Mouse (Mus musculus) erythroid progenitor cell, adult 5-6 weeks (primary cell): ENCODE measurements around the gene Mapk11. TPM values are rescaled to one million over a fixed set of nuclear protein-coding genes. Genes with fewer than 3 reads are reported as not detected.

Source experiments
- ATAC-seq: replicated peaks from 2 replicates; pipeline ENCODE4 v1.8.0; 2016; ENCODE audit warnings: moderate number of reproducible peaks, mild to moderate bottlenecking, moderate TSS enrichment, inconsistent platforms; ENCODE audit not compliant: poor library complexity, low FRiP score, severe bottlenecking
- total RNA-seq, 2 experiments: library from RNA; stranded (forward) in 1 of 2; stranded (reverse) in 1 of 2; fragments of 150-400 nt in 1 of 2; fragments of 186-747, 209-891 nt in 1 of 2; gene quantifications; 2 replicates each; pipeline versions ENCODE4 v1.2.3 to v1.2.4; 2015 to 2017; ENCODE audit warnings: low replicate concordance in 2 of 2

The Mapk11 gene
- total RNA-seq, 2 experiments from 2014 or later, result 2.1 TPM; not detected in 1

DNA sequence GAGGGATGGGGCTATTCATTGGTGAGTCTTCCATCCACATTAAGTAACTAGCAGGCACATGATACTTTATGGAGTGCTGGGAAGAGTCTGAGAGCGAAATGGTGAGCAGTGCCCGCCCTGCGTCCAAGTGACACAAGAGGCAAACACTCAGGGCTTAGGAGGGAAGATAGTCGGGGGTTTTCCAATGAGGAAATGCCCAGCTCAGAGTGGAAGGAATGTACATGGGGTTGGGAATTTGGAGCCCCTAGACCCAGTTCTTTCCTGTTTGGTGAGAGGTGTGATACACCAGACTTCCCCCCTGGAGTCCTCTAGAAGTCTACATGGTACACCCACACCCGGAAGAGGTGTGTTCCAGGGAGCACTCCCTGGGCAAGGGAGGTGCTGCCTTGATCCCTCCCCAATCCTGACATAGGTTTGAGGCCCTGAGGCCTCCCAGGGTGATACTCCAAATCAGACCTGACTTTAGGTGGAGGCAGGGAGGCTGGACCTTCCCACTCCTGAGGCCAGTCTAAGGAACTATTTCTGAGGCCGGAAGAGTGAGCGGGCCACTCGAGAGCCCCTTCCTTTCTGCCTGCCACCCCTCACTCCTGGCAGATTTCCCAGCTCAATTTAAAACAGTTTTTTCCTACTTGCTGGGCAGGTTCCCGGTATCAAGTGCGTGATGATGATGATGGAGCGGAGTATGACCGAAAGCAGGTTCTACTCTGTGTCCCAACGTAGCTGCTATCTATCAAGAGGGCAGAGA lies 26.2 kb upstream of the Mapk11 start:
- ATAC-seq, result no peak

DNA sequence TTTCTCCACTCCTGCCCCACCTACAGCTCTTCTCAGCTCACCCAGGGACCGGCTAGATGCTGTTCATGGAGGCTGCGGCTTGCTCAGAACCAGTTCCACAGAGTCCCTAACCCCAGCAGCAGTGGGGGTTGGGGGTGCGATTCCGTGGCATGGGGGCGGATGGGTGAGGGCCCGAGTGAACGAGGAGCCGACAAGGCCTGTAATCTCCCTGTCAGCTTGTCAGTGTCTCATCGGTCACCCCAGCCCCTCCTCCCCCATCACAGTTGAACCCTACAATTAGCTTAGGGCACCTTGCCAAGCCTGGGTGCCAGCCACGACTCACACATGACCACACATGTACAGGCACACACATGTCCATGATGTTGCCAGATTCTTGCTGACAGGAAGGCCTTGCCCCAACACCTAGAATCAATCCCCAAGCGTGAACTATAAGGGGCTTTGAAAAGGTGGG lies 25.5 kb upstream of the Mapk11 start:
- no peak for ATAC-seq

DNA sequence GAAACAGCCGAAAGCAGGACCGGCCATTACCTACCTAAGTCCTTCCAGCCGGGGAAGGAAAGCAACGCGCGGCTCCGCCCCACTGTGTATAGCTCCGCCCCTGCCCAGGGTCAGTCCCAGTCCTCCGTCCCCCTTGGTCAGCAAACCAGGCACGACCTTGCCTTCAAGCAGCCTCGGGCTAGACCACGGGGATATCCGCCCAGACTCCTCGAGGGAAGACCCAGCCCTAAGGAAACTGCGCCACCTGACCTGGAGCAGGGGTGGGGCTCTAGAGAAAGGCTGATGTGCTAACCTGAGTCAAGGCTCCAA lies 24.4 kb upstream of the Mapk11 start:
- ATAC-seq, result no peak

DNA sequence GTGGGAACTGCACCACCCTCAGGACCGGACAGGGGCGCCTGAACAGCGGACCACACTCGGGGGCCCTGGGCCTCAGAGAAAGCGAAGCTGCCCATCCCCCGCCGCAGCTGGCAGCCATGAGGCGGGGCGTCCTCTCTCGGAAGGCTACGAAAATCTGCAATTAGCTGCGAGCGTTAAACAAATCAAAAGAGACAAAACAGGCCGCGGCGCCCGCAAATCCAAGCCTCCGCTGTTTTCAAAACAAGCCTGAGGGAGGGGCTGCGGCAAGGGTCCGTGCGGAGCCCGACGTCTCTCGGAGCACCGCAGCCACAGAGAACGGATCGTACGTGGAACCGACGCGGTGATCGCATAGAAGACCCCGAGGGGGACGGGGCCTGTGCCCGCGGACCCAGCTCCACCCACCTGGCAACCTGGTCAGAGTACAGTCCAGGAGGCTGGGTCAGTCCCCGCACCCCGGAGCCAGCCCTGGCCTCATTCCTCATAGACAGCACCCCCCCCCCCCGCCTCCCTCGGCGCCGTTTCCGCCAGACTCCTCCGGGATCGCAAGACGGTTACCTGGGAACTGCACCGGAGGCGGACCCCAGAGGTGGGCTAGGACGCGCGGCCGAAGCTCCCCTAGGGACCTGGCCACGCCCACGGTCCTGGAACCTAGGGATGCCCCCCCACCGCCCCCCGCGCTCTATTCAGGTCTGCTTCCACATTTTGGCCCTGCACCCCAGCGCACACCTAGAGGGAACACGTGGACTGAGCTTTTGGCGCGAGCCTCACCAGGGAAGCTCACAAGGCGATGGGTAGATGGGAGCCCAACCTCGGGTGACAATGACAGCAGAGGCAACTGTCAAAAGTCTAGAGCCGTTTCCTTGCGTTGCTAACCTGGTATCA lies 23.8 kb upstream of the Mapk11 start:
- ATAC-seq, result no peak

DNA sequence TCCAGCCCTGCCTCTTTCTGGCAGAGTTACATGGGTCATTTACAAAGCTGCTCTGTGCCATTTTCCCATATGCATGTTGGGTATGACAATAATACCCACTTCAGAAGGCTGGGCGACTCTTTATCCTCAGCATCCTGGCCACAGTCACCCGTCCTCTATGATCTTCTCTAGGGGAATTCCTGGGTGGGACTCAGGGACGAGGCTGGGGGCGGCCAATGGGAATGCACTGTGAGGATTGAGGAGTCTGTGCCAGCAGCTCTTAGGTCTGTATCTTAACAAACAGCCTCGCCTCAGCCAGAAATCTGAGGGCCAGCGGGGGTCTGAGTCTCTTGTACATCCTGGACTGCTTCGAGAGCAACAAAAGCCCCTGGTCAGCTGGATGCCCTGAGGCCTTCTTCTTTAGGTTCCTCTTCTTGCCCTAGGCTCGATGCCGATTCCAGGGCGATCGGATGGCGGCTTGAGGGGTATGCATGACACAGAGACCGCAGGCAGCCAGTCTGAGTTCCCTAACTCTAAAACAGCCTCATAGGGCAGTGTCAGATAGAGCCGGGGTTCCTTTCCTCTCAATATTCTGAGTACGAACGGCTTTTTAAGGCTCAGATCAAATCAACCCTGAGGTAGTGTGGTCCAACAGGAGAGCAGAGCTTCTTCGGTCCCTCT lies 23.0 kb upstream of the Mapk11 start:
- ATAC-seq, result no peak

DNA sequence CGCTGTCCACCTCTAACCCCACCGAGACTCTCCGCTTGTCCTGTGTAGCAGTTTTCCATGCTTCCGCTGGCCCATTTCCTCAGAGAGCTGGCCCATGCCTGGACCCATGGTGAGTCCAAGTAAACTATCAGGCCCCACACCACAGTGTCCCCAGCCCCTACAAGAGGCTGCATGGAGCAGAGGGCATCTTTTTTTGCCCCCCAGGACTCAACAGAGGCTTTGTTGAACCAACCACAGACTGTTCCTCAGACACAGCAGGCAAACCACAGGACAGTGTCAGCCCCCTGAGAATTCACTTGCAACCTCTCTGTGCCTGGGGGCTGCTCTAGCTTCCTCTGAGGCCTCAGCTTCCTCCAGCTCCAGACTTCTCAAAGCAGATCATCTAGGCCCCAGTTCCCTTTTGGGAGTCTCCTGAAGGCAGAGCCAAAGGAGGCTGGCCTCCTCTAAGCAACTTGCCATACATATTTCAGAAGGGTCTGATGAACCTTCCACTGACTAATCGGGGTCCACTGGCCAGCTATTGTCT lies 22.2 kb upstream of the Mapk11 start:
- no peak for ATAC-seq

DNA sequence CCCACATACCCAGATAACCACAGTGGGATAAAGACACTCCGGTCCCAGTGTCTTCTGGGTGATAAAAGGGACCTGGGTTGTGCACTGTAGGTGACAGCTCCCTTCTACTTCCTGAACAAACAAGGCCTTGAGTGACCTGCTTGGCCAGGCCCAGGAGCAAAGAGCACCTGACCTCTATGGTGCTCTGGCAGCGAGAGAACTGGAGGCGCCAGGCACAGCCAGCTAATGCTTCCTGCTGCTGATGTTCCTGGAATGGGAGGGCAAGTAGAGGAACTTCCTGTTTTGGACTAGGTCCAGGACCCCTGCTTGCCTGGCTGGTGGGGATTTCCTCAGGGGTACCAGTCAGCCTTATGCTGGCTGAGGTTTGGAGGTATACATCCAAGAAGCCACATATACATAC lies 20.7 kb upstream of the Mapk11 start:
- ATAC-seq, result no peak

DNA sequence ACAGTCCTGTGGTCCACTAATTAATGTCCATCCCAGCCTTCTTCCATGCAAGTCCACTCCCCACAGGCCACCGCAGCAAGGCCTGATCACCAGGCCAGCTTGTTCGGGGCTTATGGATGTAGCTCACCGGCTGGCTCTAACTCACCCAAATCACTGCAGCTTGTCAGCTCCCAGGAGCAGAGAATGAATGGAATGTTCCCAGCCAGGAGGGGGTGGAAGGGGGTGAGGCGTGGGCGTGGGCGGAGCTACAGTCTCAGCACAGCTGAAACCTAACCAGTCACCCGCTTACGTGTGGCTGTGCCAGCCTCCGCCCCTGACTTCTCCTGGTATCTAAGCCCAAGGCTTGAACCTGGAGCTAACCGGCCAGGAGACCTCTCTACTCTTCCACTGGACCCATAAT lies 20.0 kb upstream of the Mapk11 start:
- ATAC-seq, result no peak

DNA sequence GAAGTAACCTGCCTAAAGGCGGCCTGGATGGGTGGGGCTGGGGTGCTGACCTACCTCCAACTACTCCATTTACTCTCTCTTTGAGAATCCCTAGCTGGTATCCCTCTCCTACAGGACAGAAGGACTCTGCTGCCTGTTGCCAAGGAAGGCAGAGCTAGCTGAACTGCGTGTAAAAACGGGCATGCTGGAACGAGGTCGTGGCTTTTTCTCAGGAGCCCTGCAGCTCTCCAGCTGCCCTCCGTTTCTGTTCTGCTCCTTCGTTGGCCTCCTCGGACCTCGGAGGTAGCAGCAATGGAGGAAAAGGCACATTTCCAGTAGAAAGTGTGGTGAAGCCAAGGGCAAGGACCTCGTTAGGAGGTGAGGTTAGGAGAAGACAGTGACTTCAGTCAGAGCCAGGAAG lies 19.5 kb upstream of the Mapk11 start:
- ATAC-seq, result no peak

DNA sequence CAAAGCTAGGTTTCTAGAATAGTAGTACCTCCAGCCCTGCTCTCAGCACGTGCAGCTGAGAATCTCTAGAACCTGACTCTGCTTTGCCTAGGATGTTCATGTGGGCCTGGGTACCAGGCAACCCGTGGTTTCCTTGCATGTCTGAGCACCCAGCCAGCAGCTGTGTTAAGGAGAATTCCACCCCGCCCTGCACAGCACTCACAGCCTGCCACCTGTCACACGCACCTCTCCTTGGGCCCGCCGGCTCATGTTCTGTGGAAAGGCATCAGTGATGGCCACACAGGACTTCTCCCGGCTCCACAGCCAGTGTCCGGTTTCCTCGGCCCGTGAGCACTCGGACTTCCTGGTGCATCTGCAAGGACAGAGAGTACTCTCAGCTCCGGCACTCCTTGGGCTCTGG lies 16.1 kb upstream of the Mapk11 start:
- no peak for ATAC-seq

DNA sequence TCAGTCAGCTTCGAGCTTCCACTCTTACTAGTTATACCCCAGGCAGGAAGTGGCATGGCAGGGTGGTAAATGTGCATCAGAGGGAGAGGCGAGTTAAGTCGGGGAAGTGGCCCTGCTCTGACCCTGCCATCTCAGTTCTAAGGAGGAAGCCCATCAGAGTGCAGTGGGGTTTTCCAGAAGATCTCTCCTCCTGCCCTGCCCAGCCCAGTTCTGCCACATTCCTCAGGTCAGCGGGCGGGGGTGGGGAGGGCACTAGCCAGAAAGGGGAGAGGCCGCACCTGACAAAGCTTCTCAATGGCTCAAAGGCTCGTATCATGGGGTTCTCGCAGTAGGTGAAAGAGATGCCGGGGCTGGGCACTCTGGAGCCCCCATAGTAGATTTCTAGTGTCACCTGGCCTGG lies 12.0 kb upstream of the Mapk11 start:
- no peak for ATAC-seq

DNA sequence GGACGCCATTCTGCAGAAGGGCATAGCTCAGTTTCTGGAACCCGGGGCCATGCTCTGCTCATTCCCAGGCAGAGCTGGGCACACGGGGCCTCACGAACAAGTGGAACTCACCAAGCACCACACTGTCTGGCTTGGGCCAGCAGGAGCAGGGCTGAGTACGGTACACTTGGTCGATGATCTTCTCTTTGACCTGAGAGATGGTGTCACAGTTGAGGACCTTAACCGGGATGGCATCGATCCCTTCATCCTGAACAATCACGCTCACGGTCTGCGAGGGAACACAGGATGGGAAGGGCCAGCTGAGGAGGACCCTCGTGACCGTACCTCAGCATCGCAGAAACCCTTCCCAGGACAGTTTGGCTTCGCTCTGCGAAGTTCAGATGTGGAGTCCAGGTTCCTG lies 9.1 kb upstream of the Mapk11 start:
- ATAC-seq, result no peak

DNA sequence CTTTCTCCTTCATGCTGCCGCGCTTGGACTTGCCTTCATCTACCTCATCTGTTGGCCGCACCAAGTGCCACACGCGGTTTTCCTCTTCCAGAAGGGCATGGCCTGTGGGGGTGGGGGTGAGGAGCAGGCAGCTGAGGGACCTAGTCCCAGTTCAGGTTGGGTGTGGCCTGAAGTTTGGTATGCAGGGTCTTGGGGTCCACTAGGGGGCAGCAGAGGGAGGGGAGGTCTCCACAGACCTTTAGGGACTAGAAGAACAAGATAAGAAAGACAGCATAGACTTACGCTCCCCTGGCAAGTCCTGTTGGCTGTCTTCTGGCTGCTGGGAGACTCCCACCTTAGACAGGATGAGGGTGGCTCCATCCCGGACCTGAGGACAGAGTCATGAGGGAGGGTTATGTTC lies 8.5 kb upstream of the Mapk11 start:
- ATAC-seq, result peak; percentile 63

DNA sequence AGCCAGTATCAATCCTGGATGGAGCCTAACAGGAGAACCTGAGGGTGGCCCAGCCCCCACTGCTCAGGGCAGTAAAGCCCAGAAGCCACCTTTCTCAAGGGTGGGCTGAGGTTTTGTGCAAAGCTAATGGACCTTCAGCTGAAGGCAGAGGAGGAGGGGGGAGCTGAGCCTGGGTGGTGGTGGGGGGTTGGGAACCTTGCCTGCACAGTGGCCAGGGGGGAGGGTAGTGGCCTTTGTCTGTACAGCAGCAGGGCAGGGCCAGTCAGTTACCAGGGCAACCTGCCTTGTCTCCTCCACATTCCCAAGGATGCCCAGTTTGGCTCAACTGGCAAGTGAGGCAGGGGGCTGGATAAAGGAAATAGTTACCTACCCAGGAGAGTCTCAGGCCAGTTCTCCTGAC lies 2.9 kb upstream of the Mapk11 start:
- ATAC-seq, result no peak

DNA sequence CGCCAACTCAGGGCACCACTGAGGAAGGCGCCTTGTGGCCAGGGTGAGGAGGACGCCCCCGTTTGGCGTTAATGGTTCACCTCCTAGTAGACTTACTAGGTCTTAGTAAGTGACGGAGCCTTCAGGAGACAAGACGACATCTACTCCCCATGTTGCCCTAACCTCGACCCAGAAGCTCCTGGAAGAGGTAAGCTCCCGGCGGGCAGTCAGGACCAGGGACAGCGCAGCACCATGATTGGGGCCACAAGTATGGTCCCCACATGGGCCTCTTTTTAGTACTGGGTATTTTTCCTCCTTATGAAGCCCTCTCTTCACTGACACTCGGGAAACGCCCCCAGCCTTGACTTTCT lies 588 bp upstream of the Mapk11 start:
- ATAC-seq, result no peak

DNA sequence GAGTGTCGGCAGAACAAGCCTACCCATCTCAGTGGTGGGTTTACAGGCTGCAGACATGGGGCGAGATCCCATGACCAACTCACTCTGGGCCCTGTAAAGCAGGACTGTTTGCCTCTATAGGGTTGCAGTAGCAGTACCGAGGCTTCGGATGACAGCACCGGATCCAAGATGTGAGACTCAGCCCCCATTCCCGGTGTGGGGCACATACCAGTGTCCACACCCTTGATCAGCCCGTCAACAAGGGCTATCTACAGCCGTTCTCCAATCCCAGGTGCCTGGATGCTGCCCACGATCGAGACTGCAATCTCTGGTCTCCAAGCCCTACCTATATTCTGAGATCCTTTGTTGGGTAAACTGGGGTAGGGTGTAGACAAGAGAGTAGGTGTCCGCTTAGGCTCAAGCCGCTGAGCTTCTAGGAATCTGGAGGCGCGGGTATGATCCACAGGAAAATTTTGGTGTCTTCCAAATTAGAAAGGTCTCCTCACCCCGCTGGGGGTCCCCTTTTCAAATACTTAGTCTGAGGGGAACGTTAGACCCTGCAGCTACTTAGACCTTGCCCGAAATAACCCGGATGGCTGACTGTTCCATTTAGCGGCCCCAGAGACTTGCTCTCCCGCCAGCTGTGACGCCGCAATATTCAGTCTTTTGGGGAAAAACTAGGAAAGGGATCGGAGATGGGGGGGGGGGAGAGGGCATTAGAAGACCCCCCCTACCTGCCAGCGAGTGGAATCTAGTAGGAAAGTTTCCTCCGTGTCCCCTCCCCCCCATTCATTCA lies 745 bp downstream of the Mapk11 start:
- no peak for ATAC-seq

DNA sequence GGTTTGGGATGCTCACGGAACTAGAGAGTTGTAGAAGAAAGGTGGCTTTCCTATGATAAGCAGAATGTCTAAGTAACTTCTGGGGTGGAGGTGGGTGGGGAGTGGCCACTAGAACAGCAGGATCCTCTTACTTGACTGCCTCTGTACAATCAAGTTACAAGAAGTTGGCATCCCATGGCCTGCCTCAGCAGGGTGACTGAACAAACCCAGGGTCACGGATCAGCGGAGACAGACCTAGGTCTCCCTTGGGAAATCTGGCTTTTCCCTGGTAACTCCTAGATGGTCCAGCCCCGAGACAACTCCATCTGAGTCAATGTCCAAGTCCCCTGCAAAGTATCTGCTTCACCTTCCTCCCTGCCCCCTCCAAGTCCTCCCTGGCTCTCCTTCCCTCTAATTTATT lies 1.5 kb downstream of the Mapk11 start:
- ATAC-seq, result no peak

DNA sequence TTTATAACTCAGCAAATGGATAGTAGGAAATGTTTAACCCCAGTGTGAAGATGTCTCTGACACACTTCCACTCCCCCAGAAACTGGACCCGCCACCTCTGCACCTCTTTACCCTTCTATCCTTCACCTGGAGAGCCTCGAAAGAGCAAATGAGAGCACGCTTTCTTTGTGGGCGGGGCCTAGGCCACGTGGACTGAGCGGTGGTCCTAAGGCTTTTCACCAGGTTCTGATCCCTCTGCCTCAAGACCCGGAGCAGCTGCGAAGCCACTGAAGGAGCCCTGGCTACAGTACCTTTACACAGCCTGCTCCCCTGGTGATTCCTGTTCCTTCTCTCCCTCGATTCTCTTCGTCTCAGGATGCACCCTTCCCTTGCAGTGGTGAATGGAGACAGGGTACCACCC lies 2.0 kb downstream of the Mapk11 start:
- ATAC-seq, result no peak

DNA sequence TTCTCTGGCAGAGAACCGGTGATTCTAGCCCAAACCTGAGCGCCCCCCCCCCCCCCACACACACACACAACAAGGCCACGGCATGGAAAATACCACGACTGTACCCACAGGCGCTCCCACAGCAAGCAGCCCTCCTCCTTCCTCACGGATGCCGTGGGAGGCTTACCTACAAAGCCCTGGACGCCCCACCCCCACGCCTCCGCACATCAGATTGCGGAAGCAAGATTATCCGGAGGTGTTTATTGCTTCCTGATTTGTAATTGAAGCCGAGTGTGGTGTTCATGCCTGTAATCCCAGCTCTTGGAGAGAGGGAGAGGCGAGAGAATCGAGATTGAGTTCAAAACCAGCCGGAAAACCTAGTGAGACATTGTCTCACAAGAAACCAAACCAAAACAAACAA lies 2.4 kb downstream of the Mapk11 start:
- ATAC-seq, result no peak

DNA sequence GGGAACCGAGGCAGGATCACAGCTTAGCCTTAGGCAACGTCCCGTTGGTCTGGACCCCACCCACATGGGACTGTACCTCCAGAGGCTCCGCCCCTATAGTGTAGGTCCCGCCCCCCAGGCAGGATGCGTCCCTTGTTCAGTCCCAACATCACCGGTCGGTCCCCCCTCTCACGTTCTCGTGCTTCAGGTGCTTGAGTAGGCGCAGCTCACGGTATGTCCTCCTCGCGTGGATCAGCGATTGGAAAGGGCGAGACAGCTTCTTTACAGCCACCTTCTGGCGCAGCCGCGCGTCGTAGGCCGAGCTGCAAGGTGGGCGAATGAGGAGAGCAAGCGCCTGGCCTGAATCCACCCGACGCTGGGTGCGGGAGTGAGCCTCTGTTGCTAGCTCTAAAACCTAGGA lies 2.9 kb downstream of the Mapk11 start:
- ATAC-seq, result no peak
